Mouse (Mus musculus) CD4-positive helper T cell, adult 2 months (primary cell): Measurements from ENCODE around the gene Anks3.
A peak's percentile ranks its signal among the peaks of the same experiment; 100 is the strongest.

ENCODE experiments used
- DNase-seq: peaks from one replicate; pipeline ENCODE4 v3.0.0-alpha.2; 2012; ENCODE audit warnings: low read depth, missing footprints, low spot score

Gene Anks3

GRCm38 (mm10) chr16:4968426-4968825 is 4.4 kb upstream of the Anks3 start:
- no peak for DNase-seq

GRCm38 (mm10) chr16:4965392-4966129 is 1.6 kb upstream of the Anks3 start:
- DNase-seq: no peak

- peak; percentile 16 for DNase-seq
Observed at GRCm38 (mm10) chr16:4964731-4965391, 856 bp upstream of the Anks3 start.

GRCm38 (mm10) chr16:4963346-4963745 is 659 bp downstream of the Anks3 start:
- DNase-seq: peak; percentile 20

GRCm38 (mm10) chr16:4960260-4960659 is 3.7 kb downstream of the Anks3 start:
- DNase-seq: no peak

GRCm38 (mm10) chr16:4957446-4957845 is 6.6 kb downstream of the Anks3 start:
- DNase-seq: no peak

GRCm38 (mm10) chr16:4956609-4957008 is 7.4 kb downstream of the Anks3 start:
- DNase-seq: no peak

GRCm38 (mm10) chr16:4947378-4947777 is 16.6 kb downstream of the Anks3 start:
- no peak for DNase-seq

GRCm38 (mm10) chr16:4946155-4946554 is 17.9 kb downstream of the Anks3 start:
- no peak for DNase-seq

- DNase-seq: no peak
Observed at GRCm38 (mm10) chr16:4945415-4945814, 18.6 kb downstream of the Anks3 start.

- DNase-seq: no peak
Observed at GRCm38 (mm10) chr16:4943431-4943830, 20.6 kb downstream of the Anks3 start.

GRCm38 (mm10) chr16:4942868-4943267 is 21.1 kb downstream of the Anks3 start:
- DNase-seq: no peak

GRCm38 (mm10) chr16:4941016-4941415 is 23.0 kb downstream of the Anks3 start:
- no peak for DNase-seq

GRCm38 (mm10) chr16:4940311-4940850 is 23.6 kb downstream of the Anks3 start:
- DNase-seq: no peak

GRCm38 (mm10) chr16:4939412-4939811 is 24.6 kb downstream of the Anks3 start:
- peak; percentile 31 for DNase-seq

GRCm38 (mm10) chr16:4938989-4939388 is 25.0 kb downstream of the Anks3 start:
- DNase-seq: peak; percentile 96

GRCm38 (mm10) chr16:4938461-4938860 is 25.5 kb downstream of the Anks3 start, which contains the start of gene Nudt16l1:
Gene Nudt16l1 (plus strand): TSS chr16:4938761.
- no peak for DNase-seq

GRCm38 (mm10) chr16:4937351-4938190 is 26.4 kb downstream of the Anks3 start:
- DNase-seq: no peak

- DNase-seq: no peak
Observed at GRCm38 (mm10) chr16:4935931-4936703, 27.9 kb downstream of the Anks3 start.

GRCm38 (mm10) chr16:4935430-4935829 is 28.6 kb downstream of the Anks3 start:
- no peak for DNase-seq

- no peak for DNase-seq
Observed at GRCm38 (mm10) chr16:4932429-4932828, 31.6 kb downstream of the Anks3 start.
